ENCODE assay signal across 25 mouse cellular contexts in the genomic region with DNA sequence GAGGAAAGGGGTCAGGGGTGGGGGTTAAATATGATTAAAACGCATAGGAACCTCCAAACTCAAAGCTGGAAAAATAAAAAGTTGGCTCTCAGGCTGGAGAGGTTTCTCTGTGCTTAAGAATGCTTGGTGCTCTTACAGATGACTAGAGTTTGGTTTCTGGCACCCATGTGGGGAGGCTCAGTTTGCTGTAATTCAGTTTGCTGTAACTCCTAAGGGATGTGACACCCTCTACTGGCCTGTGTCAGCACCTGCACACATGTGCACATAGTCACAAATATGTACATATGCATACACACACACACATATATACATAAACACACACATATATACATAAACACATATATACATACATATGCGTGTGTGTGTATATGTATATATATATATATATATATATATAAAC. TPM values are rescaled to one million over a fixed set of nuclear protein-coding genes. Genes with fewer than 3 reads are reported as not detected.
DNase-seq lines count a peak whose midpoint lies in the region; ATAC-seq and TF ChIP-seq lines count a peak whose summit lies in the region.
"Had no signal": no experiment of that assay in that cellular context is flagged by ENCODE, and none has a peak within 500 bp of the region (broad histone marks: within the 10 kb centered on the region; RNA-seq: fewer than 3 reads in every experiment).

No protein-coding gene starts in this region.

- no peaks in the 10 kb centered on the region for H3K36me3 ChIP-seq in heart, adult 2 months (ENCODE audit: control insufficient read depth, insufficient read depth, low read length)
- no peaks in the 10 kb centered on the region for H3K36me3 ChIP-seq in lung, embryonic 15.5 days
- 0 out of 2 replicates have a peak, but pooled peaks cover 4% of the 10 kb centered on the region for H3K36me3 ChIP-seq in hindbrain, postnatal 0 days (ENCODE audit: insufficient read depth, low read length)
- H3K36me3 ChIP-seq: heart, embryonic 13.5 days; limb, embryonic 13.5 days had no signal

- ATAC-seq in lung, embryonic 15.5 days (ENCODE audit: borderline replicate concordance, extremely low read depth, low FRiP score, low TSS enrichment), result no peak
- ATAC-seq in hindbrain, postnatal 0 days, result no peak

- no peak for TF ChIP-seq EP300 in heart, adult 2 months (IDR thresholded peaks at IDR 0.05; ENCODE audit: insufficient read depth, low read depth, low read length)

- intact Hi-C loops in heart, adult 2 months (cut with DNase I), result no loop called here
- intact Hi-C loops in heart, postnatal 14 days (cut with DNase I), result no loop called here

- TF ChIP-seq CTCF in heart, adult 2 months (IDR thresholded peaks at IDR 0.05), result peak; percentile 9; the same call in 1 of the 2 replicates
- peak; percentile 49 for TF ChIP-seq CTCF in hindbrain, postnatal 0 days (IDR thresholded peaks at IDR 0.05; ENCODE audit: low read depth)

- TF ChIP-seq POLR2A in heart, adult 2 months (IDR thresholded peaks at IDR 0.05; ENCODE audit: insufficient read depth, low read depth, low read length), result no peak

- no peak overlapping the region for H3K27ac ChIP-seq in heart, adult 2 months
- H3K27ac ChIP-seq in lung, embryonic 15.5 days, result peak overlapping the region; percentile 95; the same call in 1 of the 2 replicates
- H3K27ac ChIP-seq in hindbrain, postnatal 0 days, result no peak overlapping the region
- H3K27ac ChIP-seq: heart, embryonic 13.5 days; liver, embryonic 14.5 days; macrophage had no signal

- H3K9me3 ChIP-seq in lung, embryonic 15.5 days, result no peaks in the 10 kb centered on the region
- H3K9me3 ChIP-seq in hindbrain, postnatal 0 days (ENCODE audit: low read length), result no peaks in the 10 kb centered on the region
- H3K9me3 ChIP-seq: embryonic facial prominence, embryonic 10.5 days; heart, embryonic 13.5 days; limb, embryonic 13.5 days had no signal

- DNase-seq in heart, adult 2 months, result no peak
- DNase-seq in heart, postnatal 14 days, result no peak
- no peak for DNase-seq in lung, adult 18-20 months
- DNase-seq in ES-CJ7 (ENCODE audit: low read depth, low spot score), result peak; percentile 44
- no peak for DNase-seq in hindbrain, postnatal 0 days (ENCODE audit: low spot score)
- no peak for DNase-seq in left cerebral cortex, adult 18-20 months (ENCODE audit: low spot score in 2 of 2)
- no peak for DNase-seq in spleen, adult 12 weeks (ENCODE audit: low spot score)
- DNase-seq: adrenal gland, adult 2 months; cerebellum, adult 11 months; cerebellum, postnatal 25 days; gastrocnemius, postnatal 36 days; heart, postnatal 4 days; kidney, postnatal 14 days; right cerebral cortex, postnatal 4 days; thymus, adult 18-20 months had no signal

- WGBS in heart, adult 2 months, result 79% methylated on average over 2 of the region's 2 CpGs
- WGBS in lung, embryonic 15.5 days, result 64% methylated on average over 2 of the region's 2 CpGs
- 71% methylated on average over 2 of the region's 2 CpGs for WGBS in hindbrain, postnatal 0 days

- no peak overlapping the region for H3K4me2 ChIP-seq in lung, embryonic 15.5 days
- no peak overlapping the region for H3K4me2 ChIP-seq in hindbrain, postnatal 0 days (ENCODE audit: low read depth, low read length)

- H3K4me3 ChIP-seq in heart, adult 2 months, result no peak overlapping the region
- H3K4me3 ChIP-seq in lung, embryonic 15.5 days, result no peak overlapping the region
- H3K4me3 ChIP-seq in hindbrain, postnatal 0 days (ENCODE audit: low read length), result no peak overlapping the region
- H3K4me3 ChIP-seq: erythroblast, embryonic 14.5 days had no signal

- H3K27me3 ChIP-seq in heart, adult 2 months (ENCODE audit: control insufficient read depth, insufficient read depth, low read length), result no peaks in the 10 kb centered on the region
- H3K27me3 ChIP-seq in lung, embryonic 15.5 days, result no peaks in the 10 kb centered on the region
- H3K27me3 ChIP-seq in hindbrain, postnatal 0 days (ENCODE audit: insufficient read depth, low read length), result no peaks in the 10 kb centered on the region
- H3K27me3 ChIP-seq: limb, embryonic 13.5 days had no signal

- H3K4me1 ChIP-seq in heart, adult 2 months (ENCODE audit: control insufficient read depth, insufficient read depth, low read length), result peaks cover 7% of the 10 kb centered on the region
- H3K4me1 ChIP-seq in lung, embryonic 15.5 days, result peaks cover 28% of the 10 kb centered on the region
- peaks cover 13% of the 10 kb centered on the region for H3K4me1 ChIP-seq in hindbrain, postnatal 0 days (ENCODE audit: insufficient read depth, low read length)

- no peaks in the 10 kb centered on the region for H3K79me2 ChIP-seq in heart, adult 2 months (replicated peaks; ENCODE audit: control insufficient read depth, insufficient read depth, low read length)

- H3K9ac ChIP-seq in heart, adult 2 months (ENCODE audit: low read depth, low read length), result no peak overlapping the region
- no peak overlapping the region for H3K9ac ChIP-seq in lung, embryonic 15.5 days
- H3K9ac ChIP-seq in hindbrain, postnatal 0 days (replicated peaks; ENCODE audit: low read length), result no peak overlapping the region
- H3K9ac ChIP-seq: liver, embryonic 14.5 days had no signal

RNA-seq across cellular contexts. Expression of a gene that starts 13.6 kb away (rescaled TPM):
- 10 to 100 TPM; 54.6 to 83.7 TPM for total RNA-seq in heart, adult 2 months (2021)
- polyA plus RNA-seq in heart, adult 2 months (2012; rRNA removed), result 27.4 and 28.7 TPM in 2 replicates
- 10 to 100 TPM; 63.3 to 76.9 TPM for total RNA-seq in heart, postnatal 14 days (2021)
- polyA plus RNA-seq in lung, embryonic 15.5 days (2015; fragmentation: Nextera tagmentation; extraction: Ambion mirVana), result 11.7 and 12.9 TPM in 2 replicates
- total RNA-seq in hindbrain, postnatal 0 days (2014; rRNA removed), result 139 and 147 TPM in 2 replicates
- 33.7 and 36.5 TPM in 2 replicates for polyA plus RNA-seq in hindbrain, postnatal 0 days (2015; fragmentation: Nextera tagmentation; extraction: Ambion mirVana)
- total RNA-seq in left cerebral cortex, adult 18-20 months (2021), result 10 to 100 TPM; 51.3 to 55.2 TPM
- total RNA-seq: MEL; monocyte, adult 5-6 weeks; neutrophil, adult 5-6 weeks had no signal
- polyA plus RNA-seq: erythroblast, embryonic 14.5 days; macrophage had no signal
